Mouse (Mus musculus): Measurements from ENCODE around the gene Apoh. TPM values are rescaled to one million over a fixed set of nuclear protein-coding genes. Genes with fewer than 3 reads are reported as not detected.

Gene Apoh
- polyA plus RNA-seq (2017; shearing (Covaris generic)), result not detected

GRCm38 (mm10) chr11:108342781-108343768 is at the start of gene Apoh:
Apoh (plus strand) TSS chr11:108343354.

DNA sequence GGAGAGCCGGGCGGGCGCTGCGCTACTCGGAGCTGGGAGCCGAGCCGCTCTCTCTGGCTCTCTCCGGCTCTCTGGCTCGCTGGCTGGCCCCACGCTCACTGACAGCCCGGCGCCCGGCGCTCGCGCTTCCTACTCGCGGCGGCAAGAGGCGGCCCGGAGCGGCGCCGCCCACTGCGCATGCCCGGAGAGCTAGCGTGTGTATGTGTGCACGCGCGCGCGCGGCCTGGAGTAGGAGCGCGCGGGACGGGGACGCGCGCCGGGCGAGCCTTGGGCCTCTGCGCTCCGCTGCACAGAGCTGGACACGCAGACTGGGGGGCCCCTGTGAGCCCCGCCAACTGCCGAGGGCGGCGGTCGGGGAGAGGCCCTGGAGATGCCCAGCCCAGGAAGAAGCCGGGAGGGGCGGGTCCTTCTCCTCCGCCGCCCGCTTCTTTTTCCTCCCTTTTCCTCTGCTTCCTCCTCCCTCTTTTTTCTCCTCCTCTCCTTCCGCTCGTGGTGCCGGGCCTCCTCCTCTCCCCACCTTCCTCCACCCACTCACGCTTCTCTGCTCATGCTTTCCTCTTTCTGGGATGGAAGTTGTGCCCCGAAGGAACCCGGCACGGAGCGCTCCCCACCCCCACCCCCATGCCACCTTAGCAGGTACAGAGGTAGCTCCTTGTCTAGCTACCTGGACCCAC is 772 bp downstream of the Apoh start, which contains the start of gene Prkca:
Prkca (minus strand) TSS at position 140 of the 674 bp plus-strand sequence.

GRCm38 (mm10) chr11:108424889-108425591 is 81.9 kb downstream of the Apoh start, which contains the start of gene Cep112:
Cep112 (plus strand) TSS chr11:108425192.

Other genes starting within 250 kb of the Apoh start
- gene Prkca, start 574 bp downstream of the Apoh start, polyA plus RNA-seq (2017; shearing (Covaris generic)), result 25.2 TPM
- 4.5 TPM for gene Cep112, start 81.8 kb downstream of the Apoh start, polyA plus RNA-seq (2017; shearing (Covaris generic))

Data from CD4-positive, CD25-positive, alpha-beta regulatory T cell, adult 9 weeks (primary cell).